Mouse (Mus musculus) heart, adult 11 months (tissue): ENCODE measurements at regions not wholly inside any gene's neighbourhood (a gene's known extent, or its start where the extent isn't known, plus 50 kb on each side); places are given as distances from the start of the nearest gene placed in this dataset.
A peak's percentile ranks its signal among the peaks of the same experiment; 100 is the strongest.
"Not testable (repeated sequence)": the region's sequence is repeated elsewhere in the genome, so short reads cannot be mapped to it uniquely, and the experiment has no call there.

Experiments used
- DNase-seq: peaks from one replicate; pipeline ENCODE4 v3.0.0; 2022

GRCm38 (mm10) chr10:85242701-85243100 lies 57.8 kb upstream of the Cry1 start:
- DNase-seq = no peak

- no peak for DNase-seq
Observed at GRCm38 (mm10) chr10:85243556-85243955, 58.7 kb upstream of the Cry1 start.

GRCm38 (mm10) chr10:85265746-85266145 lies 80.9 kb upstream of the Cry1 start:
- DNase-seq = peak; percentile 74

GRCm38 (mm10) chr10:85266148-85266547 lies 81.3 kb upstream of the Cry1 start:
- peak; percentile 66 for DNase-seq

- DNase-seq = peak; percentile 31
Observed at GRCm38 (mm10) chr10:85266796-85267195, 81.9 kb upstream of the Cry1 start.

GRCm38 (mm10) chr10:85270209-85270608 lies 85.3 kb upstream of the Cry1 start:
- peak; percentile 45 for DNase-seq

- peak; percentile 29 for DNase-seq
Observed at GRCm38 (mm10) chr10:85276793-85277192, 91.9 kb upstream of the Cry1 start.

GRCm38 (mm10) chr10:85291733-85292476 lies 94.7 kb upstream of the Btbd11 start:
- DNase-seq = peak; percentile 82

- DNase-seq = peak; percentile 12
Observed at GRCm38 (mm10) chr10:85292477-85292855, 94.1 kb upstream of the Btbd11 start.

- peak; percentile 16 for DNase-seq
Observed at GRCm38 (mm10) chr10:85293071-85293783, 93.4 kb upstream of the Btbd11 start.

- DNase-seq = peak; percentile 62
Observed at GRCm38 (mm10) chr10:85295133-85295887, 91.3 kb upstream of the Btbd11 start.

GRCm38 (mm10) chr10:85311781-85312180 lies 74.8 kb upstream of the Btbd11 start:
- DNase-seq = peak; percentile 55

- not testable (repeated sequence) for DNase-seq
Observed at GRCm38 (mm10) chr10:85313331-85313730, 73.3 kb upstream of the Btbd11 start.

GRCm38 (mm10) chr10:85320971-85321370 lies 65.6 kb upstream of the Btbd11 start:
- DNase-seq = peak; percentile 90

GRCm38 (mm10) chr10:85322280-85322679 lies 64.3 kb upstream of the Btbd11 start:
- no peak for DNase-seq

- no peak for DNase-seq
Observed at GRCm38 (mm10) chr10:85329382-85329781, 57.2 kb upstream of the Btbd11 start.

GRCm38 (mm10) chr10:85330938-85331691 lies 55.5 kb upstream of the Btbd11 start:
- DNase-seq = peak; percentile 97
